Mouse (Mus musculus): ENCODE data around the gene Olfr345.

DNA sequence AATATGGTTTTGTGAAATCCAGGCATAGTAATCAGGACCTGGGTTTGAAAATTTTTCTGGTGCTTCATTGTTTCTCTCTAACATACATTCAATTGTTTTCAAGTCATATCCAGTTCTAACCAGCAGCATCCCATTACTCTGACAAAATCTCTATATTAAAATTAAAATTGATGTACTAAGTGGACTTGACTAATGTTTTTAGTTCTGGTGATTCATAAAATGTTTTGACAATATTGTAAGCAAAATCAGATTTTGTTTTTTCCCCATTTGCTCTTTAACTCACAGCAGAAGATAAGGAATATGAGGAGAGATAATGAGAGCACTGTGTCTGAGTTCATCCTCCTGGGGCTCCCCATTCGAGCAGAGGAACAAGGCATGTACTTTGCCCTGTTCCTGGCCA lies at the start of gene Olfr345:
- TF ChIP-seq POLR2A (IDR thresholded peaks at IDR 0.05; ENCODE audit: low read depth, low read length) (no peak), CTCF (IDR thresholded peaks at IDR 0.05; ENCODE audit: extremely low read depth, insufficient read depth, insufficient read length, insufficient replicate concordance) (no peak)
